Mouse (Mus musculus) midbrain, postnatal 0 days (tissue): ENCODE measurements around the gene Tgfbi. TPM values are rescaled to one million over a fixed set of nuclear protein-coding genes. Genes with fewer than 3 reads are reported as not detected.

Source experiments
- ATAC-seq: fragments of 200-750 bp; cut with Nextera tagmentation; 2 replicates; pipeline ENCODE4 v1.8.0; 2017; ENCODE audit warnings: moderate number of reproducible peaks, mild to moderate bottlenecking, moderate TSS enrichment, moderate library complexity; ENCODE audit not compliant: low FRiP score
- DNase-seq: peaks from one replicate; pipeline ENCODE4 v3.0.0-alpha.2; 2015; ENCODE audit warnings: low spot score
- H3K27ac ChIP-seq: fragments of 300-500 bp; sonication (generic); 2 replicates; pipeline ENCODE4 v1.5.1; 2014; ENCODE audit warnings: low read depth, mild to moderate bottlenecking, low read length, mixed read lengths
- H3K27me3 ChIP-seq: fragments of 300-500 bp; sonication (generic); 2 replicates; pipeline ENCODE4 v1.6.1; 2014; ENCODE audit warnings: low read length, control low read depth, mixed read lengths; ENCODE audit not compliant: insufficient read depth
- H3K36me3 ChIP-seq: fragments of 300-500 bp; sonication (generic); 2 replicates; pipeline ENCODE4 v1.6.1; 2014; ENCODE audit warnings: low read length, control low read depth, mixed read lengths; ENCODE audit not compliant: insufficient read depth
- H3K4me1 ChIP-seq: fragments of 300-500 bp; sonication (generic); 2 replicates; pipeline ENCODE4 v1.6.1; 2014; ENCODE audit warnings: mild to moderate bottlenecking, control low read depth, antibody characterized with exemption, low read length, mixed read lengths; ENCODE audit not compliant: insufficient read depth
- H3K4me2 ChIP-seq: fragments of 300-500 bp; sonication (generic); 2 replicates; pipeline ENCODE4 v1.6.1; 2014; ENCODE audit warnings: low read depth, mild to moderate bottlenecking, low read length, mixed read lengths; ENCODE audit not compliant: poor library complexity, severe bottlenecking
- H3K4me3 ChIP-seq: fragments of 300-500 bp; sonication (generic); 2 replicates; pipeline ENCODE4 v1.5.1; 2014; ENCODE audit warnings: low read depth, mild to moderate bottlenecking, low read length, moderate library complexity
- H3K9ac ChIP-seq: fragments of 300-500 bp; sonication (generic); replicated peaks from 2 replicates; pipeline ENCODE4 v1.6.1; 2014; ENCODE audit warnings: mild to moderate bottlenecking, low read length, moderate library complexity, mixed read lengths; ENCODE audit not compliant: poor library complexity, severe bottlenecking
- H3K9me3 ChIP-seq: fragments of 300-500 bp; sonication (generic); 2 replicates; pipeline ENCODE4 v1.6.1; 2016; ENCODE audit warnings: low read length, control low read depth
- CTCF ChIP-seq: IDR thresholded peaks from 2 replicates; pipeline ENCODE4 v1.5.1; 2016; ENCODE audit warnings: antibody characterized with exemption, mild to moderate bottlenecking
- WGBS: fragments of 180-500 bp; shearing (Covaris S2); extraction: QIAGEN DNeasy Blood & Tissue Kit; methylation state at CpG from one replicate; pipeline ENCODE4 v1.1.7; 2014; 5-methylcytosine and 5-hydroxymethylcytosine counted together
- polyA plus RNA-seq: library from polyadenylated mRNA; unstranded; fragments of >200 nt; fragmentation: Nextera tagmentation; extraction: Ambion mirVana; gene quantifications from 2 replicates; pipeline ENCODE4 v1.2.1, GENCODE M21; 2015
- total RNA-seq: library from RNA; depleted of rRNA; stranded (reverse); fragments of >200 nt; gene quantifications from 2 replicates; pipeline ENCODE4 v1.2.3, GENCODE M21; 2014

Tgfbi gene
- total and polyA plus RNA-seq, 2 experiments from 2014 or later = 3.4 to 7.5 TPM

DNA sequence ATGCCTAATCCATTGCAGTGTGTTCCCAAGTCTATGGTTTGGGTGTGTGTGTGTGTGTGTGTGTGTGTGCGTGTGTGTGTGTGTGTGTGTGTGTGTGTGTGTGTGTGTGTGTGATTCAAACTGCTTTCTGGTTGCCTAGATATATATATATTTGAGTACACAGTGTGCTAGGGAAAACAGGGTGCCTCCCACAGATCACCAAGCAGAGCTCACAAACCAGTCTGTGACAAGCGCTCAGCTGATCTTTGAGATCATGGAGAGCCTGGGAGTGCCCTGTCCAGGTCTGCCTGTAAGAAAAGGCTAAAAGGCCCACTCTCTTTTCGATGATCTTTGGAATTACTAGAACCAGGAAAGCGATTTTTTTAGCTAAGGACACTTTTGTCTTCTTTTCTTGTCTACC is 34.2 kb upstream of the Tgfbi start:
- WGBS = 82% methylated on average over 4 of the region's 4 CpGs
- H3K9ac ChIP-seq = no peak overlapping the region
- no peak for DNase-seq
- no peaks in the 10 kb centered on the region for H3K4me1 ChIP-seq
- no peaks in the 10 kb centered on the region for H3K9me3 ChIP-seq
- H3K4me2 ChIP-seq = no peak overlapping the region
- no peaks in the 10 kb centered on the region for H3K27me3 ChIP-seq
- H3K27ac ChIP-seq = no peak overlapping the region
- no peaks in the 10 kb centered on the region for H3K36me3 ChIP-seq
- TF ChIP-seq CTCF = no peak
- H3K4me3 ChIP-seq = no peak overlapping the region
- ATAC-seq = no peak

DNA sequence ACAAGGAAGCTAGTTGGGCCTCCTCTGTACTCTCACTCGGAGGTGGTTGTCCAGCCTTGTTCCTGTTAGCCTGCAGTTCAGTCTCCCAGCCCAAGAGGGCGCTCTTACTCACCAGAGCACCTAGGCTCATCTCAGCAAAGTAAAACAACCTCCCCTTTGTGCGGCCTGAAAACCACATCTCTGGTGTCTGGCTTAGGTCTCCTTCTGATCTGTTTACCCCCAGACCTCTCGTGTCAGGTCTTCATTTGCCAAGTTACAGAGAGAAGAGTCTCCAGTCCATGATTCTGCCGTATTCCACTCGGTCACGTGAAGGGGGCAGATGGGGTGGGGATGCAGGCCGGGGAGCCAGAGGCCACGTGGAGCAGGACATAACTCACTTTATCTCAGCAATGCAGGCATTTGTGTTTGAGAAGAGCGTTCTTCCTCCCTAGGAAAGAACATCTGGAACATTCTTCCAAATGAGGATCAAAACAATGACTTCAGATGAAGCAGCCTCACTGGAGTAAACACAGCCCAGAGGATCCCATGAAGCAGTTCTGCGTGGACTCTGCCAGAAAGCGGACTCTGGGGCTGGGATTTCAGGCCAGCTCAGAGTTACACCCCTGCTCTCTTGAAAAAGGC is 33.5 kb upstream of the Tgfbi start:
- H3K4me3 ChIP-seq = no peak overlapping the region
- peak; percentile 34 for DNase-seq
- no peak overlapping the region for H3K9ac ChIP-seq
- ATAC-seq = no peak
- TF ChIP-seq CTCF = peak; percentile 72
- WGBS = 64% methylated on average over 12 of the region's 12 CpGs
- H3K4me2 ChIP-seq = no peak overlapping the region
- H3K4me1 ChIP-seq = no peaks in the 10 kb centered on the region
- H3K36me3 ChIP-seq = no peaks in the 10 kb centered on the region
- H3K9me3 ChIP-seq = no peaks in the 10 kb centered on the region
- no peak overlapping the region for H3K27ac ChIP-seq
- no peaks in the 10 kb centered on the region for H3K27me3 ChIP-seq

DNA sequence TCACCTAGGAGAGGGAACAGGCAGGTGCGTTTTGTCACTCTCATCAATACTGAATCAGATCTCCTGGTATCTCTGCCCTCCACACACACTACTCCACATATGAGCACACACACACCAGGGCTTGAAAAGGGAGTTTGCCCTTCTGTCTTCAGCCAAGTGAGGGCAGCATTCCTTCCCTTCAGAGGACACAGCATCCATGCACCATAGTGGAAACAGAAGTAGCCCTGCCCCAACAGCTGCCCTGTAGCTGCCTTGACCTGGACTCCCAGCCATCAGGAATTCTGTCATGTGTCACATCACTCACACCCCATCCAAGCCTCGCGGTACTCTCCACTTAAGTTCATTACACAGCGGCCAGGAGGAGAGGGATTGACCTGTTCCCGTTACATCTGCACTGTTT is 31.2 kb upstream of the Tgfbi start:
- DNase-seq = no peak
- H3K9me3 ChIP-seq = no peaks in the 10 kb centered on the region
- no peak overlapping the region for H3K9ac ChIP-seq
- no peak overlapping the region for H3K4me2 ChIP-seq
- H3K4me1 ChIP-seq = no peaks in the 10 kb centered on the region; the same call in 1 of the 2 replicates
- no peaks in the 10 kb centered on the region for H3K36me3 ChIP-seq
- no peak overlapping the region for H3K4me3 ChIP-seq
- no peak overlapping the region for H3K27ac ChIP-seq
- TF ChIP-seq CTCF = no peak
- no peak for ATAC-seq
- no peaks in the 10 kb centered on the region for H3K27me3 ChIP-seq
- 90% methylated on average over 5 of the region's 5 CpGs for WGBS

DNA sequence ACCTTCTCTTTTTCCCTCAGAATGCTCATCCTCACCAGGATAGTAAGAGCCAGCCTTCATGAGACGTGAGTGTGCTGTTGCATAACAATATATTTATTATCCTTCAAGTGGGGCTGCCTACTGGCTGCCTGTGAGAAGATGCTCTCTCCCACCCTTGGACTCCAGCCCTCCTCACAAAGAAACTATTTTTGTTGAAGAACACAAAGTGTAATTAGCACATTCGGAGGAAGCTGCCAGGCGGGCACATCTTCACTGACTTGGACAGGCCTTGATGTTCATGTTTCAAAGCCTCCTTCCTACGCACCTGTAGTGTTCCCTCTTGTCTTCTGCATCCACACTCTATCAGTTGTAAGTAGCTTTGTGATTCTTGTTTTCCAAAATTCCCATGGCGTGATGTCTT is 28.9 kb upstream of the Tgfbi start:
- 79% methylated on average over 5 of the region's 5 CpGs for WGBS
- no peak for TF ChIP-seq CTCF
- no peaks in the 10 kb centered on the region for H3K36me3 ChIP-seq
- no peak overlapping the region for H3K4me2 ChIP-seq
- ATAC-seq = no peak
- no peak overlapping the region for H3K27ac ChIP-seq
- DNase-seq = no peak
- H3K4me1 ChIP-seq = no peaks in the 10 kb centered on the region; the same call in 1 of the 2 replicates
- H3K9ac ChIP-seq = no peak overlapping the region
- no peak overlapping the region for H3K4me3 ChIP-seq
- H3K9me3 ChIP-seq = no peaks in the 10 kb centered on the region
- H3K27me3 ChIP-seq = no peaks in the 10 kb centered on the region

DNA sequence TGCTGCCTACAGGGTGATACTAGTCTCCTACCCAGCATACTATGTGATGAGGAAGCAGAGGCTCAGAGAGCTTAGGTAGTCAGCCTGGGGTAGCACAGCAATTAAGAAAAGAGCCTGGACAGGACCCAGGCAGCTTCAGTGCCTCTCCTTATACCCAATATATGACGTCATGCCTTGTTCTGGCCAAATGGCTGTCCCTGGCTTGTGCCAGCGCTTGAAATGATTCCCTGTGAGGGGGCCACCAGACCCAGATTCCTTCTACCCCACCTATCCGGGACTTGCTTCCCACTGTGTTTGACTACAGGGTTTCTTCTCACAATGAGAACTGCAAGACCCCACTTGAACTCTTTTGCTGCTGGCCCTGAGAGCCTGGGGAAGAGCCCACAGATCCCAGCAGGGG is 27.8 kb upstream of the Tgfbi start:
- Histone ChIP-seq H3K4me1 (no peaks in the 10 kb centered on the region; the same call in 1 of the 2 replicates), H3K27me3 (no peaks in the 10 kb centered on the region), H3K9me3 (no peaks in the 10 kb centered on the region), H3K4me3 (no peak overlapping the region), H3K27ac (no peak overlapping the region), H3K9ac (no peak overlapping the region), H3K4me2 (no peak overlapping the region), H3K36me3 (no peaks in the 10 kb centered on the region)
- DNase-seq (peak; percentile 35), ATAC-seq (no peak)
- WGBS = 5% methylated on average over 3 of the region's 3 CpGs
- no peak for TF ChIP-seq CTCF

DNA sequence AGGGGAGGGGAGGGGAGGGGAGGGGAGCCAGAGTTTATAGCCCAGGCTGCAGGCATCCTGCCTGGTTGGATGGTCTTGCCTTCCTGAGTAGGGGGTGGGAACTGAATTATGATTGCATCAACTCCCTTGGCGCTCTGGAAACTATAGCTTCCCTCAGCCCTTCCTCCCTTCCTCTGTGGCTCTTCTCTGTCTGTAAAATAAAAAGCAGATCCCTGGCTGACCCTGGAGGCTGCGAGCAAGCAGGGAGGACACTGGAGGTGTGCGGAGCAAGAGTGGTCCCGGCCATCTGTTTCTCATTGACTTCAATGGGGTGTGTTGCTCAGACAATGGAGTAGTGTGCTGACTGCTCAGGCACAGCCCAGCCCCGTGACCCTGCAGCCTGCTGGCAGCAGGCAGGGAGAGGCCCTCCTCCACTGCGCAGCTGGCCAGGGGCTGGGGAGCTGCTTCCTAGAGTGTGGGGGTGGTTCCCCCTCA is 27.3 kb upstream of the Tgfbi start:
- Histone ChIP-seq H3K27ac (no peak overlapping the region), H3K9me3 (no peaks in the 10 kb centered on the region), H3K4me1 (no peaks in the 10 kb centered on the region; the same call in 1 of the 2 replicates), H3K4me3 (no peak overlapping the region), H3K4me2 (no peak overlapping the region), H3K9ac (0 out of 2 replicates have a peak overlapping the region, but pooled peaks have one; percentile 19), H3K36me3 (no peaks in the 10 kb centered on the region), H3K27me3 (no peaks in the 10 kb centered on the region)
- peak; percentile 52 for DNase-seq
- no peak for TF ChIP-seq CTCF
- WGBS = 6% methylated on average over 6 of the region's 6 CpGs
- ATAC-seq = peak; percentile 47; the same call in 1 of the 2 replicates
